Mouse (Mus musculus) gastrocnemius, adult 2 months (tissue): ENCODE measurements at regions not wholly inside any gene's neighbourhood (a gene's known extent, or its start where the extent isn't known, plus 50 kb on each side); places are given as distances from the start of the nearest gene placed in this dataset.

ENCODE experiments used
- DNase-seq: peaks from one replicate; pipeline ENCODE4 v3.0.0; 2022
- H3K27ac ChIP-seq: fragments of 200-600 bp; 2 replicates; pipeline ENCODE4 v1.8.1; 2022; ENCODE audit warnings: mild to moderate bottlenecking
- H3K4me3 ChIP-seq: fragments of 200-600 bp; 2 replicates; pipeline ENCODE4 v1.8.1; 2022; ENCODE audit warnings: mild to moderate bottlenecking, moderate library complexity
- CTCF ChIP-seq: fragments of 200-600 bp; IDR thresholded peaks from 2 replicates; pipeline ENCODE4 v1.8.1; 2022; ENCODE audit warnings: antibody characterized with exemption, mild to moderate bottlenecking, moderate library complexity
- intact Hi-C: fragments of 180-260 bp; cut with DNase I; formaldehyde crosslinking; loops from one replicate; pipeline ENCODE4 v1.15.1; 2025

- intact Hi-C loops, result no loop called here
- H3K4me3 ChIP-seq, result no peak overlapping the region
- DNase-seq, result no peak
- no peak for TF ChIP-seq CTCF
- no peak overlapping the region for H3K27ac ChIP-seq
Observed at GRCm38 (mm10) chr15:37061501-37061900, 53.9 kb upstream of the Zfp706 start.

GRCm38 (mm10) chr15:37060831-37061230 is 53.3 kb upstream of the Zfp706 start:
- Histone ChIP-seq H3K27ac (no peak overlapping the region), H3K4me3 (no peak overlapping the region)
- intact Hi-C loops, result no loop called here
- no peak for TF ChIP-seq CTCF
- no peak for DNase-seq
